Mouse (Mus musculus) mesoderm, embryonic 11.5 days (tissue): ENCODE data around the gene Tle1.

Source experiments
- DNase-seq: peaks from one replicate; pipeline ENCODE4 v3.0.0-alpha.2; 2012; ENCODE audit warnings: low read depth, low spot score

Tle1 gene

GRCm38 (mm10) chr4:72200559-72201409, at the start of gene Tle1:
Tle1 (minus strand) TSS chr4:72200919.
- peak; percentile 99 for DNase-seq

- peak; percentile 62 for DNase-seq
These were observed 33.0 kb upstream of the Tle1 start for GRCm38 (mm10) chr4:72233584-72234219.

- no peak for DNase-seq
These were observed 31.5 kb upstream of the Tle1 start for GRCm38 (mm10) chr4:72232206-72232605.

GRCm38 (mm10) chr4:72230832-72231231, 30.1 kb upstream of the Tle1 start:
- DNase-seq, result no peak

GRCm38 (mm10) chr4:72221629-72222028, 20.9 kb upstream of the Tle1 start:
- DNase-seq, result no peak

GRCm38 (mm10) chr4:72204420-72205045, 3.8 kb upstream of the Tle1 start:
- peak; percentile 56 for DNase-seq

- DNase-seq, result peak; percentile 70
These were observed 837 bp upstream of the Tle1 start for GRCm38 (mm10) chr4:72201521-72201991.

- DNase-seq, result peak; percentile 54
These were observed 854 bp downstream of the Tle1 start for GRCm38 (mm10) chr4:72199571-72200558.

- peak; percentile 84 for DNase-seq
These were observed 1.8 kb downstream of the Tle1 start for GRCm38 (mm10) chr4:72198877-72199411.

GRCm38 (mm10) chr4:72197888-72198605, 2.7 kb downstream of the Tle1 start:
- no peak for DNase-seq

- peak; percentile 36 for DNase-seq
These were observed 5.4 kb downstream of the Tle1 start for GRCm38 (mm10) chr4:72195116-72195835.

- no peak for DNase-seq
These were observed 7.4 kb downstream of the Tle1 start for GRCm38 (mm10) chr4:72193276-72193675.

GRCm38 (mm10) chr4:72184476-72184875, 16.2 kb downstream of the Tle1 start:
- DNase-seq, result no peak

- no peak for DNase-seq
These were observed 18.3 kb downstream of the Tle1 start for GRCm38 (mm10) chr4:72182343-72182988.

GRCm38 (mm10) chr4:72175943-72176342, 24.8 kb downstream of the Tle1 start:
- no peak for DNase-seq

- DNase-seq, result peak; percentile 23
These were observed 32.5 kb downstream of the Tle1 start for GRCm38 (mm10) chr4:72168267-72168666.

GRCm38 (mm10) chr4:72167761-72168229, 32.9 kb downstream of the Tle1 start:
- peak; percentile 46 for DNase-seq

- no peak for DNase-seq
These were observed 33.5 kb downstream of the Tle1 start for GRCm38 (mm10) chr4:72167171-72167570.

- no peak for DNase-seq
These were observed 34.2 kb downstream of the Tle1 start for GRCm38 (mm10) chr4:72166561-72166960.
